Mouse (Mus musculus) 3134 (cell line): ENCODE measurements at regions not wholly inside any gene's neighbourhood (a gene's known extent, or its start where the extent isn't known, plus 50 kb on each side); places are given as distances from the start of the nearest gene placed in this dataset.

Experiments
- DNase-seq: peaks from one replicate; pipeline ENCODE4 v3.0.0-alpha.2; 2011; ENCODE audit warnings: low spot score; ENCODE audit not compliant: insufficient read length; ENCODE audit errors: extremely low read depth

DNA sequence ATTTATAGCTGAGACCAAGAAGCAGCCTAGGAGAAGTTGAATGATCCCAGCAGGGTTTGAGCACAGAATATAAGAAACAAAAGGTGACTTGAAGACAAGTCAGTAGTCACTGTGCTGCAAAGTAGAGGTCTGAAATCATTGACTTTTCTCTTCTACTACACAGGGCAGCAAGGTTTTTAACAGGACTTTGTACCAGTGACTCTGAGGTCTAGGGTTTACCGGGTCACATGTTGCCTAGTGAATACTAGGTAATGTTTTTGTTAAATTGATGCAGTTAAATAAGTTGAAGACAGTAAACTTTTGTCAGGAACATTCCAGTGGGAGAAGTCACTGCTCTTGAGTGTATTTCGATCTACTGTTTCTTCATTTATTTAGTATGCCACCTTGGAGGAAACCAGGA is 433.4 kb downstream of the 1700129C05Rik start:
- DNase-seq: no peak

DNA sequence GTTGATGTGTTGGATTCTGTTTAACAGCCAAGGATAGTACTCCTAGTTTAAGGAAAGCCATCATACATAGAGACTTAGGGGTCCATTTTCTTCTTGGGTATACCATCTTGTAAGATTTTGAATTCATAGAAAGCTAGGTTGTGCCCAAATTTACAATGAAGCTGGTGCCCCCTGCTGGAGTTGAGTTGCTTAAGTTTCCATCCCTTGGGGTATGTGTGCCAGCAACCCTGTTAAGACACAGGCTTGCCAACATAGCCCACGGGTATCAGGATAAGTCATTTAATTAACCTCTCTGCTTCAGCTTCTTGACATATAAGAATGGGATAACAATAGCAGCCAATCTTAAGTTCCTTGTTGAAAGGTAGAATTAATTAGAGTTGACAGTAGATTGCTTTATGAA is 440.9 kb downstream of the 1700129C05Rik start:
- DNase-seq: no peak

DNA sequence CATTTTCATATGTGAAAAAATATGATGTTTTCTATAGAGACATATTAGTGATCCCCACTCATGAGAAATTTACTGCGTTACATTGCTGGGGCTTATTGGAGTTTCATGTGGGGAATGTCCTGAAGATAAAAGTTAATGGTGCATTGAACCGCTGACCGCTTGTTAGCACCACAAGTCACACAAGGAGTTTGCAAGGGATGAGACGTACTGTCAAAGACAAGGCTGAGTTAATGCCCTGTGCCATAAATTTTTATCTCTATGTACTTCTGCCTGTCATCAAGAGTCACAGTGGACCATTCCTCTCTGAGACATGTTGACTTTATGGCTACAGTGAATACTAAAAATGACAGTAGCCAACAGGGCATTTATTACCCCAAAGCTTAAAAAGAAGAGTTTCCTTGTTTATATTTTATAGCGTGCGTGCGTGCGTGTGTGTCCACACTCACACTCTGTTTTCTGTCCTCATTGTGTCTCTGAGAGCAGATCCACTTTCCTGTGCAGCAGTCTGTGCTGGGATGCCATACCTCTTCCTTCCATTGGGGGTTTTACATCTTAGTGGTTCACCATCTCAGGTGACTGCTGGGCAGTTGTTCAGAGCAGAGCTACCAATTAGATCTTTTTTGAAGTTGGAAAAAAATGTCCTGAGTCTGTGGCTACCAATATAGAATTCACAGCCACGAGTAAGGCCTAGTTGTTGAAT is 451.4 kb downstream of the 1700129C05Rik start:
- no peak for DNase-seq

DNA sequence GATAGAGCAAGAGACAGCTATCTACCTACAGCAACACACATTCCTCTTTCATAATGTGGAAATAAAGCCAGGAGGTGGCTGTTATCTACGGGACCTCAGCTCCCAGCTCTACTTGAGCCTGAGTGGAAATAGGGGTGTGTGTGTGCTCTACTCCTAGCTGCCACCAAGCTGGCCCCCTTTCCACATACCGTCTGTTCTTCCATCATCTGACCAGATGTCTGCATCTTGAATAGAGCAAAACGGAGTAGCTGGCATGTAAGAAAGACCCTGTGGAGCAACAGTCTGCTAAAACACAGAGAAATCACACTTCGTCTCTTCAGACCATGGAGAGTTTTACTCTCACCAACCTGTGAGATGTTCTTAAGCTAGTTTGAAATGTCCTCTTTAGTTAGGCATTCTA is 454.9 kb downstream of the 1700129C05Rik start:
- no peak for DNase-seq

DNA sequence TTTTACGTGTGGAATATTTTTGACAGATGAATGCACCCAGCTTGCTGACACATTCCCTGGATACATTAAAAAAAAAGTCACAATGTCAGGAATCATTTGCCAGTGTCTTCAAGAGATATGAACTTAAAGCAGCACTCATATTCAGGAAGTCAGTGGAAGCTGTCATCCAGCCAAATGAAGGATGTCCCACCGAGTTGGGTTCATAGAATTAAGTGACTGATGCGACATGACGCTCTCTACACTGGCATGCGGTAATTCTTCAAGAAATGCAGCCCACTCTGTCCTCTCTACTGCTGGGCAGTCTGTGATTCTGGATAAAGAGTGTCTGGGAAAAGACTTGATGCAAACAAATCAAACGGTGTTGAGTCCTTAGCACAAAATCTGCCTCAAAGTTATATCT is 463.9 kb downstream of the 1700129C05Rik start:
- DNase-seq: no peak

DNA sequence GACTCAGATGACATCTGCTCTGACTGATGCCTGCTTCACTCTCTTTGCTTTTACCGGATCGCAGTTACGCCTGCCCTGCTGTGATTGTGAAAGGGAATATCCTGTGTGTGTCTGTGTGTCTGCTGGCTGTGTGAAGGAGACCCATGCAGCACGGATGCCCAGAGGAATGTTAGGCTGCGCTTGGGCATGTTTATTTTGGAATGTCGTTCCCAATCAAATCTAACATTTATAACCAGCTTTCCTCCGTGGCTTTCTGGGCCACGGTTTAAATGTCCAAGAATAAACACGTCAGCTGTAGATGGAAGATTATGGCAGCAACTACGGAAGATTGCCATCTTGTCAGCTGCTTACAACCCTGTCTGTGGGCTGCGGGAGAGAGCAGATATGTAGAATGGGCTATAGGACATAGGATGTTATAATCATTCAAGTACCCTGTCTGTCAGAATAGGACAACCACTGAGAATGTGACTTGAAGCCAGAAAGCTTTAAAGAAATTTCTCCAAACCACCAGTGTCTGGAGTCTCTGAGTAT is 464.5 kb downstream of the 1700129C05Rik start:
- no peak for DNase-seq

DNA sequence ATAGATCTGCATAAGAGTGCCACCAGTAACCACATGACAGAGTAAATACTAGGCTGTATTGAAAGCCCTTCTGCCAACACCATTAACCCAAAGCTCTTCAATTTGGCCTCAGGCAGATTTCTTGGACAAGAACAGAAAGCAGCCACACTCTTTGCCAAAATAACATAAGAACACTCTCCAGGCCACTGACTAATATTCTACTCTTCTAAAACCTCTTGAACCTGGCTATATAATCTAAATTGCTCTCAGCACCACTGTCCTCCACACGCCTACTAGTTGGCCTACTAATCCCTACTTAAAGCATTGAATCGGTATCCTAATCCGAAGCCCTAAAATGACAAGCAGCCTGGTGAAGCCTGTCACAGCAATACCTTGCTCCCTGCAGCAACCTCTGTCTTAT is 467.5 kb downstream of the 1700129C05Rik start:
- DNase-seq: no peak

DNA sequence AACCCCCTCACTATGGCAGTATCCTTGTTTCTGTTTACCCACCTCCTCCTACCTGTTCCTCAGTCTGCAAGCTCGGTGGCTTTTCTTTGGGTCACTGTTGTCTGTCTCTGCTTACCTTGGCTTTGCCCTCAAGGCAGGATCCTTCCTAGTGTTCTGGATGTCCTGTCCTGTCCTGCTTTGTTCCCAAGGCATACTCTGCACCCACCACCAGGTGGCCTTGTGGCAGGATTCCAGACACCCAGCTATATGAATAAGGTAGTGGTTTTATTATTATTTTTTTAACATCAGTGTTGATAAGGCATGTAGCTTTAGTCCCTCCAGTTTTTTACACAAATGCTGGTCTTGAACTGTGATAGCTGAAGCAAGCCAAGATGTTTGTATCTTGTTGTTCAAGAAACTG is 478.7 kb downstream of the 1700129C05Rik start:
- DNase-seq: no peak

DNA sequence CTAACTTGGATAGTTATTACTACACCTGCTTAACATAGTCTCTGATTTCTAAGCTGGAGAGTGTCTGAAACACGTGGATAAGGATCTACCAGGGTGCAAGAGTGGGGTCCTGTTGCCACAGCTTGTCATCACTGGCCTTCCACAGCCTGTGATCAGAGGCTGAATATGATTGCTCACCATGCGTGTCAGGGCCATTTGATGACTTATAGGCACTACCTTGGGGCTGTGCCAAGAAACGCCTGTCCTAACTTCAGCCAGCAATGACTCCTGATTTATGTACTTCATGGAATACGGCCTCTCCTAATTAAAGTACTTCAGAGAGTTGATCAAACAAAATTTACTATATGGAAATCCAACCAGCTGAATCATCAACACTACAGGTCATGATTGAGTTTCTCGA is 480.1 kb downstream of the 1700129C05Rik start:
- no peak for DNase-seq

DNA sequence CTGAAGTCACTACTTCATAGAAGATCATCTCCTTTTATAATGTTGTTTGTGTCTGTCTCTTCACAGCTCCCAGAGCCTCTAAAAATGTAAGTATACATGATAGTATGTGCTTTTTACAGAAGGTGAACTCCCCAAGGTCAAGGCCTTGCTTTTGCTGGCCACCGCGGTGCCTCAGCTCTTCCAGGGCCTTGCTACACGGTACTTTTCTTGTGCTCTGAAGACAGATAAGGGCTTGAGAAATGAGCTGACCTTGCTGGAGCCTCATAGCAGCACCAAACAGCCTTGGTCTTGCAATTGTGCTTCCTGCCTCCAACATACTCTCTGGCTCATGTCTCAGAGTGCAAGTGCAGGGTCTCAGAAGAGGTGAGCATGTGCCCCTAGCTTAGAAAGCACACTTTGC is 481.3 kb downstream of the 1700129C05Rik start:
- no peak for DNase-seq

DNA sequence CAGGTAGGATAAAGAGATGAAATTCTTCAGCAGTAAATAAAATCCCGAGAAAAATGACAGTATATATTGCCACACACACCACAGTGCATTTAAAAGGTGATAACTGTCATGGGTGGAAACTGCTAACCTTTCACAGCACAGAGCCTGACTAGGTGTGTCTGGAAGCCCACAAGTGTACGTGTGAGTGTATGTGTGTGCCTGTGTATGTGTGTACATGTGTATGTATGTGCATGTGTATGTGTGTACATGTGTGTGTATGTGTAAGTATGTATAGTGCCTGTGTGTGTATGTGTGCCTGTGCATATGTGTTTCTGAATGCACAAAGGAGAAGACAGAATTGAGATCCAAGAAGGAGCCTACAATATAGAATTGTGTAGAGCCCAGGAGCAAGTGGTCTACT is 485.4 kb downstream of the 1700129C05Rik start:
- no peak for DNase-seq

DNA sequence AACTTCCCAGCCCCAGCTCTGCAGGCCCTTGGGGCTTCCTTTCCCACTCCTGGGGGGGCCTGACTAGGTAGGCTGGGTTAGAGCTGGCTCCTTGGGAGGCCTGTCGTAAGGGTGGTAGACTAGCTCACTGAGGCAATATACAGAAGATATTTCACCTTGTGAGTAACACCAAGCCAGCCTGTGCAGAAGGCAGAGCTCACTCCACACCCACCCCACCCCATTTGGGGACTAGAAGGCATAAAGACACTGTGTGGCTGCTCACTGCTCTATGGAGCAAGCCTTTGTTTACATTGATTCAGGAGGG is 485.8 kb downstream of the 1700129C05Rik start:
- DNase-seq: no peak

DNA sequence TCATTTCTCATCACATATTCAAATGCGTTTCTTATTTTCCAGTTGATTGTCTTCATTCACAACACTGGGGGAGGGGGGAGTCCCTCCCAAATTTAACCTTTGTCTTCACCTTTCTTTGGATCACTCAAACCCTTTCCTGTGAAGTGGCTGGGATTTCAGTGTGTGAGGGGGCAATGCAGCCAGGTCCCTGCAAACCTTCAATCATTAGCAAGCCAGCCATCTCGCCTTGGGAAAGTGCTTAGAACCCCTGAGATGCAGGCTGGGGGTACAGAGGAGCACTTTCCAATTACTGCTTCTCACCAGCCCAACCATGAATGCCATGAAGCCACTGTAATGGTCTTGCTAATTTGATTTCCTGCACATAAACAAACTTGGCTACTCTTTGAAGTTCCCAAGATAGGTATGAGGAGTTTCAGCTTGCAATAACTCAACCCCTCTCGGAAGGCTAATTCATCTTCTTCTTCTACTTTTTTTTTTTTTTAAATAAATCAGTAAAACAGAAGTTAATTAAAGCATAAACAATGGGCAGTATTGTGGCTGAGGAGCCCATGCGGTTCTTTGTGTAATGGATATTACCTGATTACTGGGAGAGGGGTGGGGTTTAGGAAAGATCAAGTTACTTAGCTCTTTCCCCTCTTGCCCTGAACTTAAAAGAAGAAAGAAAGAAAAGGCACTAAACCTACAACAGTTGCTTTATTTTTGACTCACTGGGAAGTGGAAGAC is 486.3 kb downstream of the 1700129C05Rik start:
- no peak for DNase-seq

DNA sequence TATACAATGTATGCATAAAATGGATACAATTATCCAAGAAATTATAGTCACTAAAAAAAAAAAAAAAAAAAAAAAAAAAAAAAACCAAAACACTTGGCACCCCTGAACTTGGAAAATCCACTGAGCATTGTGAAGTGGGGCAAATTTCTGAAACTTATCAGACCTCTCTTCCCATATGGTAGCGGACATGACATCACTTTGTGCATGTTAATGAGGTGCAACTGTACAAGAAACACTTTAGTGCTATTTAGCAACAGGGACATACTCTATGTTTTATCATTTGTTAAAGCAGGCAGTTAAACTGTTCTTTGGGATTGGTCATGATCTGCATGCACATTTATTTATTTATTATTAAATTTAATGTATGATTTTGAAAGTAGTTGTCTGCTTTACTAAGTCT is 489.7 kb downstream of the 1700129C05Rik start:
- no peak for DNase-seq

DNA sequence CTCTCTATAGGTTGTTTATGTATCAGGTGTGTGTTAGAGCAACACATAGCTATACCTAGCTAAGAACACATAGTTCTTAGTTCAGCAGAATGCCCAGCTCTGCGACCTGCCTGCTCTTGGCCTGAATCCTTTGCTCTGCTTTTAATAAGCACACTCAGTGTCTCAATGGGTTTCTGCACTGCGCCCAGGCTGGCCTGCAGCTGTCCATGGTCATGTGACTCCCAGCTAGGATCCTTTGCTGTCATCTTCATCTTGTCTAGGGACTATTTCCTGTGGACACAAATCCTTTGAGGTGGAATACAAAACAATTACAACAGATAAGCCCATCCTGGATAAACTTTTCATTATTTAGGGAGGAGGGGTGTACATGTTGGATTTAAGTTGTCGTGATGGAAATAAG is 490.7 kb downstream of the 1700129C05Rik start:
- no peak for DNase-seq

DNA sequence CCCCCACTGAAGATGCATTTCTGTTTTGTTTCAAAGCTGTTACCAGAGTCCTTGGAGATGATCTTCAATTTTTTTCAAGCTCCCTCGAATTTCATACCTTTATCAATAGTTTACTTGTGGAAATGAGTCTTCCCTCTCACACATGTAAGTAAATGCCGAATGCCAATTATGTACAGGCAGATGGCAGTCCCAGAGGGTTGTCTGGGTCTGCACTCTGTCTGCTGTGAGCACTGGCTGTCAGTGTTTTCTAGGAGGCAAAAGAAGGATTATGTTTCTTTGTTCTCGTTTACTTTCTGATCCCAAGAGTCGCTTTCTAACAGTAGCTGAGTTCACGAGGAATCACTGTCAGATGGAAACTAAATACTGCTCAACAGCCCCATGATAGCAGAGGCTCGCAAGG is 491.5 kb downstream of the 1700129C05Rik start:
- DNase-seq: no peak

DNA sequence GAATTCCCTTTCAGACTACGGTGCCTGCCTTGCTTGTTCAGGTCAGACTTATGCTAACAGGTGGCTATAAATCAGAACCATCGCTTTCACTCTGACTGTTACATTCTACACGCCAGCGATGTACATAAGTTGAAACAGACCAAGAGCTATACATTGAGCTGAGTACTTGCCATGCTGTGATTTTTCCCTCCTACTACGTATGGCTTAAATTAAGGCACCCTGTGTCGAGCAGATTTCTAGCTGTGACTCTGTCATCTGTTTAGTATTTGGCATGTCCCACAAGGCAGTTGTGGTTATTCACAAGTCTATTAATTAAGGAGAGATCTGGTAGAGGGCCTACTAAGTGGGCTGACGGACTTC is 504.4 kb downstream of the 1700129C05Rik start:
- no peak for DNase-seq

DNA sequence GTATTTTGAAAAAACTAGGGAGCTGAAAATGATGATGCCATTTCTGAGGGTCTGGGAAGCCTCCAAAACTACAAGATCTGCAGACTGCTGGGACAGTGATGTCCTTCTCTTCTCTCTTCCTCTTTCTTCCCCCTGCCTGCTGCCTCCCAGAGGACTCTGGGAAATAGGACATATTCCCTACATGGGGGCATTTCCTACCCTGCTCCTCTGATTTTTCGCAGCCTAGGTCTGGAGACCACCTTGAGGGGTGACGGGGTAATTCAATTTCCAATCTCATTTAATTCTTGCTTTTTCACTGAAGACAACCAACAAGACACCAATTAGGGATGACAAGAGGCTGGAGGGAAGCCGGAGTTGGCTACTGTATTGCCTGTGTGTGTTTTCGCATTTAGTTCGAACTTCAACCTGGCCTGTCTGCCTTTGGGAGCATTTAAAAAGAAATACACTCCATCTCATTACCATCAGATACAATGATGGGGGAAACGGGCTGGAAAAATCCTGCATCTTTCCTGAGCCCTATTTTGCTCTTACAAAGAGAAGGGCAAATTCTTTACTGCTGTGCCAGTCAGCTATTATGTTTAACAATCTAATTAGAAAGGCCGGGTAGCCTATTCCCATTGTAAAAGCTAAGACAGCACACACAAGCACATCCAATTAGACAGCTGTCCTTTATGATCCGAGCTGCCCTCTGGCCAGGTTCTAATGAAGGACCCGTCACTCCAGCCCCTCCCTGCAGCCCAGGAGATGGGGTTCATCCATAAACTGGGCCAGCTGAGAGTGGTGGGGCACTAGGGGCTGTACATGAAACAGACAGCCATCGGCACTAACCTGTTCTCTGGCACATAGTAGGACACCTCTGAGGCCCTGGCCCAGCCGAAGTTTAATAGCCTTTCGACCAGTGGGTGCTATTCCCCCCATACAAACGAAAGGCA is 505.0 kb downstream of the 1700129C05Rik start:
- DNase-seq: no peak

DNA sequence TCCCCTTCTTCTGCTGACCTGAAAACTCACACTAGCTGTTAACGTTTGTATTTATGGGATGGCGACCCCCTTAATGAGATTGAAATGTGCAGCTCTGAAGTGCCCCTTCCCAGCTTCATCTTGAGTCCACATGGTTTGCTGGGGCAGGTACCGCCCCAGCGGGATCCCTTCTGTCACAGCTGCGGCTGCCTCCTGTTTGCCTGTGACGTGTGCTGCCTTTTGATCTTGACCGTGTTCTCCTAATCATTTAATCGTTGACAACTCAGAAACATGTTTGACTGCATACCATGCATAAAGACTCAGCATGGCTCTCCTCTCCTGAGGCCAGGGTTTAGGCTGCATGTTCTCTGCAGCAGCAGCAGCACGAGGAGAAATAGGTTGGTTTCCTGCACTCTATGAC is 511.5 kb downstream of the 1700129C05Rik start:
- DNase-seq: no peak

DNA sequence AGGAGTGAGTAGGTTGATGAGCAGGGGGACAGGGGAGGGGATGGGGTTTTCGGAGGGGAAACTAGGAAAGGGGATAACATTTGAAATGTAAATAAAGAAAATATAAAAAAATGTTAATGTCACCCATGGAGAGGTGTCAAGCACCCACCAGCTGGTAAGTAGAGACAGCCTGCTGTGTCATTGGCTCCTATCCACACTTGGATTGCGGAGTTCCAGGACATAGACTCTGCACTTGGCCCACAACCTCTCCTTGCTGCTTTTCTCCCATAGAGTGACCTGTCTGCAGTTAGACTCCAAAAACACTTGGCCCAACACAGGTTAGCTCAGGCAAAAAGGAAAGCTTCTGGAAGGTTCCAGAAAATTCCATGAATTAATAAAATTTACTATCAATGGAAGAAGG is 514.4 kb downstream of the 1700129C05Rik start:
- DNase-seq: no peak

DNA sequence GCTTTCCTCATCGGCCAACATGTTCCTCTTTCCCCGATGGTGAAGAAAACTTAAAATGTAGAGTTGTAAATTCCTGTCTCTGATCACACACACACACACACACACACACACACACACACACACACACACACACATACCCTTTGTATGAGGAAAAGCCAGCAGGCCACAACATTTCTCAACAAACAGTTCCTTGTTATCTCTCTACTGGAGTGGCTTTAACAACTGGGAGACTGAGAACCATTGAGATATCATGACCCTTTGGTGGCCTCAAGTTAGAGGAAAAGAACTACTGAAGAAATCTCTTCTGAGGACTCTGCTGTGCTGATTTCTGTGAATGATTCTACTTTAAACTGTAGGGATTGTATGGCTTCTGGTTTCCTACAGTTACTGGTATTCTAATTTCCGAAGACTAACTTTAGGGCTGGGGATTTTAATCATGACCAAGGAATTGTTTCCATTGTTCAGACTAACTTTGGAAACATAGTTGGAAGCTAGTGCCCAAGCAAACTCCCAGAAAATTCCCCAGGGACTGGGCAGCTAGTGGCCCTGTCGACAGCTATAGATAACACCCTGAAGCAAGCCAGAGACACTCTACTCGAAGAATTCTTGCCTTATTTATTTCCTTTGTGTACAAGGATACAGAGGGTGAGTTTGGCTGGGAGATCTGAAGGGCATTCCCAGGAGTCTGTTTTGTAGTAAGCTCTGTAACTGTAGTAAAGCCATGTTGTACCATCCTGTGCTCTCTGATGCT is 516.0 kb downstream of the 1700129C05Rik start:
- no peak for DNase-seq
